Mouse (Mus musculus): ENCODE results near the gene Pdzd7. TPM values are rescaled to one million over a fixed set of nuclear protein-coding genes. Genes with fewer than 3 reads are reported as not detected.

Pdzd7 gene
- total RNA-seq, 2 experiments from 2014 or later = not detected

GRCm38 (mm10) chr19:44983366-44983765 is 62.2 kb downstream of the Pdzd7 start:
- no peak for DNase-seq

GRCm38 (mm10) chr19:44982477-44983115 is 62.9 kb downstream of the Pdzd7 start:
- no peak for DNase-seq

DNA sequence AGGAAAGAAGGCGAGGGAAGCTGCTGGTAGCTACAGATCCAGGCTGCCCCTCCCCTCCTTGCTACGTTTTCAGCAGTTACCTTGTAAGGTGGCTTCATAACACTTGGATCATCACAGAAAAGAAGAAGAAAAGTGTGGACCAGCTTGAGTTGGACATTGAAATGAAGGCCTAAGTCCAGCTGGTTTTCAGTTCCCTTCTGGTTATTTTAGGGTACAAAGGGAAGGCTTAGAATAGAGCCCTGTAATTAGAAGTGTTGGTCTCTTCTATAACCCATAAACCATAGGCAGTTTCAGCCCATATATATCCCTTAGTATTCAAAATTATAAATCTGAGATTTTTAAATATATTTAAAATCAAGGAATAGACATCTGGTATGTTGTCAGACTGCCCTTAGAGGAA is 64.7 kb downstream of the Pdzd7 start:
- no peak for DNase-seq

- no peak for DNase-seq
Observed at GRCm38 (mm10) chr19:44977148-44977547, 68.4 kb downstream of the Pdzd7 start.

Other genes starting within 250 kb of the Pdzd7 start
- gene Slf2, start 114.6 kb downstream of the Pdzd7 start, total RNA-seq (2021) = 10 to 100 TPM; 37.2 to 40.9 TPM
- 1 to 10 TPM; 1.2 to 2.0 TPM for gene Sema4g, start 56.6 kb downstream of the Pdzd7 start, total RNA-seq (2021)
- gene Twnk, start 40.1 kb downstream of the Pdzd7 start, total RNA-seq (2021) = 10 to 100 TPM; 12.3 to 14.4 TPM
- 10 to 100 TPM; 45.3 to 45.5 TPM for gene Mrpl43, start 39.3 kb downstream of the Pdzd7 start, total RNA-seq (2021)
- 10 to 100 TPM; 52.6 to 68.0 TPM for gene Lzts2, start 31.3 kb downstream of the Pdzd7 start, total RNA-seq (2021)
- gene Sfxn3, start 1.8 kb upstream of the Pdzd7 start, total RNA-seq (2021) = 10 to 100 TPM; 26.3 to 27.2 TPM
- gene Kazald1, start 29.5 kb upstream of the Pdzd7 start, total RNA-seq (2021) = 1 to 10 TPM; 5.1 to 6.2 TPM
- 1 to 10 TPM in 1 of 2 experiments, under 1 TPM in 1; 0.88 to 1.4 TPM for gene Tlx1, start 105.0 kb upstream of the Pdzd7 start, total RNA-seq (2021)
- not detected for gene Lbx1, start 190.1 kb upstream of the Pdzd7 start, total RNA-seq (2021)

All from heart, postnatal 4 days (tissue).